Mouse (Mus musculus): ENCODE results near the gene Hira.

- TF ChIP-seq CTCF (IDR thresholded peaks at IDR 0.05; ENCODE audit: low read depth) = no peak
- no peak for TF ChIP-seq EP300 (IDR thresholded peaks at IDR 0.05; ENCODE audit: low read depth)
Observed at GRCm38 (mm10) chr16:18829102-18829501, 47.7 kb upstream of the Hira start.

All from heart, postnatal 0 days (tissue).